8 mouse cellular contexts compared by ENCODE assay signal in genomic region chr6:67535005-67535776, GRCm38 (mm10). TPM values are rescaled to one million over a fixed set of nuclear protein-coding genes. Genes with fewer than 3 reads are reported as not detected.
DNase-seq lines count a peak whose midpoint lies in the region; ATAC-seq and TF ChIP-seq lines count a peak whose summit lies in the region.

No protein-coding gene starts in this region.

- WGBS in heart, postnatal 0 days: under 1% methylated on average over 62 of the region's 62 CpGs
- under 1% methylated on average over 62 of the region's 62 CpGs for WGBS in hindbrain, postnatal 0 days
- under 1% methylated on average over 62 of the region's 62 CpGs for WGBS in neural tube, embryonic 13.5 days

- H3K9ac ChIP-seq in heart, postnatal 0 days (replicated peaks; ENCODE audit: low read depth, low read length): no peak overlapping the region
- peak overlapping the region; percentile 38 for H3K9ac ChIP-seq in hindbrain, postnatal 0 days (replicated peaks; ENCODE audit: low read length)
- peak overlapping the region; percentile 52 for H3K9ac ChIP-seq in neural tube, embryonic 13.5 days

- DNase-seq in heart, postnatal 0 days (ENCODE audit: low spot score): no peak
- DNase-seq in heart, adult 8-10 months (ENCODE audit: low spot score): no peak
- peak; percentile 59 for DNase-seq in hindbrain, postnatal 0 days (ENCODE audit: low spot score)
- peak; percentile 47 to 58 for DNase-seq in lung, adult 18-20 months
- no peak for DNase-seq in adrenal gland, postnatal 25 days
- DNase-seq in frontal cortex, postnatal 25 days (ENCODE audit: low spot score in 2 of 2): no peak

- TF ChIP-seq CTCF in heart, postnatal 0 days (IDR thresholded peaks at IDR 0.05; ENCODE audit: low read depth): no peak
- TF ChIP-seq CTCF in cortical plate, adult 2 months (IDR thresholded peaks at IDR 0.05; ENCODE audit: extremely low read depth, insufficient read depth, low read length): no peak
- no peak for TF ChIP-seq CTCF in hindbrain, postnatal 0 days (IDR thresholded peaks at IDR 0.05; ENCODE audit: low read depth)

- no peak for TF ChIP-seq EP300 in heart, postnatal 0 days (IDR thresholded peaks at IDR 0.05; ENCODE audit: low read depth)

- H3K9me3 ChIP-seq in heart, postnatal 0 days (replicated peaks; ENCODE audit: control insufficient read depth, low read length): no peaks in the 10 kb centered on the region
- no peaks in the 10 kb centered on the region for H3K9me3 ChIP-seq in hindbrain, postnatal 0 days (ENCODE audit: low read length)
- no peaks in the 10 kb centered on the region for H3K9me3 ChIP-seq in neural tube, embryonic 13.5 days

- peaks cover 6% of the 10 kb centered on the region; the same call in 1 of the 2 replicates for H3K4me1 ChIP-seq in heart, postnatal 0 days (ENCODE audit: control insufficient read depth, insufficient read depth)
- H3K4me1 ChIP-seq in cortical plate, adult 2 months (ENCODE audit: control insufficient read depth, insufficient read depth, low read length): no peaks in the 10 kb centered on the region
- H3K4me1 ChIP-seq in hindbrain, postnatal 0 days (ENCODE audit: insufficient read depth, low read length): no peaks in the 10 kb centered on the region
- H3K4me1 ChIP-seq in neural tube, embryonic 13.5 days (replicated peaks): peaks cover 25% of the 10 kb centered on the region

- H3K4me3 ChIP-seq in heart, postnatal 0 days (ENCODE audit: low read depth, low read length): peak overlapping the region; percentile 38
- H3K4me3 ChIP-seq in cortical plate, adult 2 months (ENCODE audit: insufficient read depth, low read length): peak overlapping the region; percentile 10
- H3K4me3 ChIP-seq in hindbrain, postnatal 0 days (ENCODE audit: low read length): peak overlapping the region; percentile 48
- H3K4me3 ChIP-seq in neural tube, embryonic 13.5 days: peak overlapping the region; percentile 44

- no peak for TF ChIP-seq POLR2A in cortical plate, adult 2 months (IDR thresholded peaks at IDR 0.05; ENCODE audit: extremely low read depth, insufficient read depth, low read length)

- no peak overlapping the region for H3K27ac ChIP-seq in heart, postnatal 0 days (ENCODE audit: low read depth)
- H3K27ac ChIP-seq in cortical plate, adult 2 months (ENCODE audit: insufficient read depth, low read length): no peak overlapping the region
- no peak overlapping the region for H3K27ac ChIP-seq in hindbrain, postnatal 0 days
- no peak overlapping the region for H3K27ac ChIP-seq in neural tube, embryonic 13.5 days (replicated peaks)

- no peak for ATAC-seq in heart, postnatal 0 days (ENCODE audit: insufficient read depth, low read depth)
- peak; percentile 83 for ATAC-seq in hindbrain, postnatal 0 days
- ATAC-seq in neural tube, embryonic 13.5 days (ENCODE audit: low read depth): peak; percentile 83

- H3K27me3 ChIP-seq in heart, postnatal 0 days (ENCODE audit: control insufficient read depth, insufficient read depth, low read length): peaks cover 55% of the 10 kb centered on the region
- H3K27me3 ChIP-seq in hindbrain, postnatal 0 days (ENCODE audit: insufficient read depth, low read length): peaks cover 51% of the 10 kb centered on the region
- peaks cover 80% of the 10 kb centered on the region for H3K27me3 ChIP-seq in neural tube, embryonic 13.5 days

- no peaks in the 10 kb centered on the region for H3K36me3 ChIP-seq in heart, postnatal 0 days (replicated peaks; ENCODE audit: control insufficient read depth, insufficient read depth, low read length)
- no peaks in the 10 kb centered on the region for H3K36me3 ChIP-seq in hindbrain, postnatal 0 days (ENCODE audit: insufficient read depth, low read length)
- no peaks in the 10 kb centered on the region for H3K36me3 ChIP-seq in neural tube, embryonic 13.5 days

- H3K4me2 ChIP-seq in heart, postnatal 0 days (ENCODE audit: low read depth, low read length): peak overlapping the region; percentile 58
- peak overlapping the region; percentile 72 for H3K4me2 ChIP-seq in hindbrain, postnatal 0 days (ENCODE audit: low read depth, low read length)
- H3K4me2 ChIP-seq in neural tube, embryonic 13.5 days: peak overlapping the region; percentile 70

RNA-seq across cellular contexts. Expression of gene Tacstd2, which starts 0.4 kb away (rescaled TPM):
- total RNA-seq in heart, postnatal 0 days (2014; rRNA removed; ENCODE audit: low replicate concordance): 12.5 TPM in 1 of 2 replicates, not detected in the other
- polyA plus RNA-seq in heart, postnatal 0 days (2015; fragmentation: Nextera tagmentation; extraction: Ambion mirVana): 0.16 and 0.51 TPM in 2 replicates
- under 1 TPM in 1 of 4 experiments, not detected in 3; 0.19 TPM for total RNA-seq in heart, adult 8-10 months (2022)
- 0.10 and 0.19 TPM in 2 replicates for polyA plus RNA-seq in cortical plate, adult 2 months (2012; rRNA removed)
- total RNA-seq in hindbrain, postnatal 0 days (2014; rRNA removed): 1.4 and 3.5 TPM in 2 replicates
- polyA plus RNA-seq in hindbrain, postnatal 0 days (2015; fragmentation: Nextera tagmentation; extraction: Ambion mirVana): 2.0 and 2.4 TPM in 2 replicates
- 0.47 and 1.2 TPM in 2 replicates for polyA plus RNA-seq in neural tube, embryonic 13.5 days (2015; fragmentation: Nextera tagmentation; extraction: Ambion mirVana)
- total RNA-seq in adrenal gland, postnatal 25 days (2021): not detected in 2 replicates

RNA-seq across cellular contexts. Expression of gene Il23r, which starts 43.5 kb away (rescaled TPM):
- not detected in 2 replicates for total RNA-seq in heart, postnatal 0 days (2014; rRNA removed; ENCODE audit: low replicate concordance)
- not detected in 2 replicates for polyA plus RNA-seq in heart, postnatal 0 days (2015; fragmentation: Nextera tagmentation; extraction: Ambion mirVana)
- not detected for total RNA-seq in heart, adult 8-10 months (2022)
- not detected in 2 replicates for polyA plus RNA-seq in cortical plate, adult 2 months (2012; rRNA removed)
- 0.07 and 0.16 TPM in 2 replicates for total RNA-seq in hindbrain, postnatal 0 days (2014; rRNA removed)
- 0.08 and 0.11 TPM in 2 replicates for polyA plus RNA-seq in hindbrain, postnatal 0 days (2015; fragmentation: Nextera tagmentation; extraction: Ambion mirVana)
- not detected in 2 replicates for polyA plus RNA-seq in neural tube, embryonic 13.5 days (2015; fragmentation: Nextera tagmentation; extraction: Ambion mirVana)
- total RNA-seq in adrenal gland, postnatal 25 days (2021): 2.3 and 2.8 TPM in 2 replicates

Comparison
In these comparisons a context has a peak if more than half of its experiments do, and no peak if none do; other contexts are left out.
1. DNase-seq: peak in hindbrain, postnatal 0 days (single experiment) and lung, adult 18-20 months (2 of 2); none in heart, postnatal 0 days (single experiment), heart, adult 8-10 months (single experiment), adrenal gland, postnatal 25 days (single experiment) and frontal cortex, postnatal 25 days (0 of 2).
2. Peak in every context shown above with its lines, with median percentiles within 50 percentile points of each other: H3K4me2 ChIP-seq and H3K4me3 ChIP-seq.